Mouse (Mus musculus) cerebellum, postnatal 14 days (tissue): ENCODE measurements around the gene Tstd2.

Experiments used
- DNase-seq, 2 experiments: peaks; one replicate each; pipeline ENCODE4 v3.0.0; 2021; ENCODE audit warnings: mixed read lengths in 2 of 2

Gene Tstd2

GRCm38 (mm10) chr4:46138287-46139222 is at the start of gene Tstd2, which contains the start of gene Ncbp1:
Gene Tstd2 (minus strand): TSS chr4:46138694.
Gene Ncbp1 (plus strand): TSS chr4:46138613.
- peak; percentile 94 to 95 for DNase-seq

DNA sequence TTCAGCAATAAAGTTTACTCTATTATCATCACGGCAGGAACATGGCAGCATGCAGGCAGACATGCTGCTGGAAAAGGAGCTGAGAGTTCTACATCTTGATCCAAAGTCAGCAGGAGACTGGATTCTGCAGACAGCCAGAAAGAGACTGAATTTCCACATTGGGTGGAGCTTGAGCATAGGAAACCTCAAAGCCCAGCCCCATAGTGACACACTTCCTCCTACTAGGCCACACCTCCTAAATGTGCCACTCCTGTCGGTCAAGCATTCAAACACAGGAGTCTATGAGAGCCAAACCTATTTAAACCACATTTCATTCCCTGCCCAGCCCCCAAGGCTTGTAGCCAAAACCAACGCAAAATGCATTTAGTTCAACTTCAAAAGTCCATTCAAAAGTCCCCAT is 48.0 kb upstream of the Tstd2 start:
- DNase-seq, result no peak

- no peak for DNase-seq
Measured at GRCm38 (mm10) chr4:46185890-46186289, 47.4 kb upstream of the Tstd2 start.

GRCm38 (mm10) chr4:46185423-46185822 is 46.9 kb upstream of the Tstd2 start:
- DNase-seq, result no peak

DNA sequence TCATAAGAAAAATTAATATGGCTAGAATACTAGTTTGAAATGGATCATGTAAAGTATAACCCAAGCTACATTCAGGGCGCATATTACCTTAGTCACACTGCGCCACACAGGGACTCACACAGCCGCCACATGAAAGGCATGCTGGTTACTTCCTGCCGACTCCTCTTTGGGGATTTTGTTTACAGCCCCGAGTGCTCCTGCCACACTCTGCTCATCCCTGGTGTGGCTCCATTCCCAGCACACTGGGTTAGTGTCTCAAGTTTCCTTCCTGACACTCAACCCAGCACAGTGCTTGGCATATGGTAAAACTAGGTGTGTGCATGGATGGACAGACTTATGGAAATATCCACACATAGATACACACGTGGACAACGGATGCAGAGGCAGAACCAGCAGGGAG is 43.7 kb upstream of the Tstd2 start:
- DNase-seq, result no peak

- DNase-seq, result no peak
Measured at GRCm38 (mm10) chr4:46181168-46181567, 42.7 kb upstream of the Tstd2 start.

DNA sequence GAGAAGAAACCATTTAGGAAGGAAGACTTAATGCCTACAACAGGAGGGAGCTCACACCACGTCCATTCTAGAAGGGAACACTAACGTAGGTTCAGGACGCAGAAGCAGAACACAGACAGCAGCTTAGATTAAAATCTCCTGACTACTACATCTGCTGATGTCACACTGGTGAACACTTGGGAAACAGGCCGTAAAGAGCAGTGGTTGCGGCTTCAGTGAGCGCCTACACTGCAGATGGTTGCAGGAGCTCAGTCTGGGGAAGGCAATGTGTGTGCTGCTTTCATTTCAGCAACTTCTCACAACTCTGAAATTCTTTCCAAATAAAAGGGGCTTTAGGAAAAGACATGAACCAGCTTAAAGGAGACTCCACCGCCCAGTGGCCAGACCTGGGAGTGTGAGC is 39.0 kb upstream of the Tstd2 start:
- no peak for DNase-seq

GRCm38 (mm10) chr4:46177018-46177417 is 38.5 kb upstream of the Tstd2 start:
- no peak for DNase-seq

GRCm38 (mm10) chr4:46176313-46176712 is 37.8 kb upstream of the Tstd2 start:
- DNase-seq, result no peak

DNA sequence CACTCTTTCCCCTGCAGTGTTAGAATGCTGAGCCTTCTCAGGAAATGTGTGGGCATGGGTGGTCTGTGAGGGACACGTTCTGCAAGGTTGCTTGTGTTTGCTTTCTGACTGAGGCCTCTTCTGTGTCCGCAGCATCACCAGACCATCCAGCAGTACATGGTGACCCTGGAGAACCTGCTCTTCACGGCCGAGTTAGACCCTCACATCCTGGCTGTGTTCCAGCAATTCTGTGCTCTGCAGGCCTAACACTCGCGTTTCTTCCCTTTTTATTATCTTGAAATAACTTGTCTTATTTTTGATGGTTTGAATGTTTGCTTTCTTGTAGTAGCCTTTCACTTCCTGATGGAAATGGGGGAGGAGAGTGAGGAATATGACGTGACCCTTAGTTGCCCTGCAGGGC is 33.3 kb upstream of the Tstd2 start:
- no peak for DNase-seq

GRCm38 (mm10) chr4:46165831-46166230 is 27.3 kb upstream of the Tstd2 start:
- no peak for DNase-seq

DNA sequence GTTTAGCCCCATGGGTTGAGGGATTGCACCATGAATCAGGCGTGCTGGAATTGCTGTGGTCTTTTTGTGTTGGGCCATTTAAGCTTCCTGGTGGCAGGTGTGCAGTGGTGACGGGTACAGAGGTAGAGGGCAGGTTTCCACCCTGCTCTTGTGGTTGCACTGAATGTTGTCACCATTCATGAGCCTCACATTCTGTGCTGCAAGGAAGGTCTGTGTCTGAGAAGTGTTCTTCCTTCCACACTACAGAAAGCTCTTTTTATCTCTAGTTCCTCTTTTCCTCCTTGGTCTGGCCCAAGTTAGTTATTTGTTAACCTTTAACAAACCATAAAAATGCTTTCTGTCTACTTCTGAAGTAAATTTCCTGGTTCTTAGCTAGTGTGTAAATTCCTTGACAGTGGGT is 25.5 kb upstream of the Tstd2 start:
- no peak for DNase-seq

DNA sequence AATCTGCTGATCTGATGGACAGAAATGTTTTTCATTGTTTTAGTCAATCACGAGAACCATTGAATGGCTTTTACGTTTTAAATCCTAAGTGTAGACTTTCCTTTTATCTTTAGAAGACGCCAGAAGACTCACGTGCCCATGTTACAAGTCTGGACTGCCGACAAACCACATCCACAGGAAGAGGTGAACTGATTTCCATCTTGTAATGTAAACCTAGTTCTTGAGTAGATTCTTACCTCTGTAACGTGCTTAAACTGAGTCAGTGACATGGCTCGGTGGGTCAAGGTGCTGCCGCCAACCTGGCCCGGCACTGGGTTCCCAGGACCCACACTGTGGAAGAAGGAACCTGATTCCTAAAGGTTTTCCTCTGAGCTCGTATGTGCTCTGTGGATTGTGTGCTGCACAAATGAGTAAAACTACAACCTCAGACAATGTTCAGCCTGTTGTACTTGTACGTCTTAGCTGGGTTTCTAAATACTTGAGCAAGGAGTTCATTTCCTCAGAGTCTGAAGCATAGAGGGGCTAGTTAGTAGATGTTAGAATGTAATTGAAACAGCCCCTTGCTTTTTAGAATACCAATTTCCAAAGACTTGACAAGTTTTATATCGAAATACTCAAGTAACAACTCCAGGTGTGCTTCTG is 13.5 kb upstream of the Tstd2 start:
- no peak for DNase-seq

GRCm38 (mm10) chr4:46146881-46147280 is 8.4 kb upstream of the Tstd2 start:
- DNase-seq, result no peak

- peak in 1 of 2 experiments; percentile 39 for DNase-seq
Measured at GRCm38 (mm10) chr4:46144323-46144722, 5.8 kb upstream of the Tstd2 start.

DNA sequence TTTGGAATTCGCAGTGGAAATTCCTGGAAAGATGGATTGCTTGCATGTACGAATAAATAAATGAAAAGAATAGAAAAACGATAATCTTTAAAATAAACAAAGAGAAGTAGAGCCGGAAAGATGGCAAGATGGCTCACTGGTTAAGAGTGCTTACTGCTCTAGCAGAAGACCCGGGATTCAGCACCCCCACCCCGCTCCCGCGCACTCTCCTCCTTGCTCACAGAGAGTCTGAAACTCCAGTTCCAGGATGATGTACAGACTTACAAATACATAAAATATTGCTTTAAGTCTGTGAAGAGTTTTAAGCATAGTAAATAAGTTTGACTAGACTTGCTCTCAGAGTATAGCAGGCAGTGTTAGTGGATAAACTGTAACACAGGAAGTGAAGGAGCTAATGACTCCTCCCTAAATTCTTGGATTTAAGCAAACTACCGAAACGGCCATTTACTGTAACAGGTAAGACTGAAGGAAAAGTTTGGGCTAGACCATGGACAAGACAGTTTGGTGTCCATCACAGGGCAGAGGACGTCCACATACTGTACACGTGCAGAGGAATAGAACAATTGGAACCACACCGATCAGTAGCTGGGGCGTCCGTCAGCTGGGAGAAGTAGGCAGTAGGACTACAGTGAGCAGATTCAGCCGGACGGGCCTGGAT is 736 bp downstream of the Tstd2 start:
- no peak for DNase-seq

DNA sequence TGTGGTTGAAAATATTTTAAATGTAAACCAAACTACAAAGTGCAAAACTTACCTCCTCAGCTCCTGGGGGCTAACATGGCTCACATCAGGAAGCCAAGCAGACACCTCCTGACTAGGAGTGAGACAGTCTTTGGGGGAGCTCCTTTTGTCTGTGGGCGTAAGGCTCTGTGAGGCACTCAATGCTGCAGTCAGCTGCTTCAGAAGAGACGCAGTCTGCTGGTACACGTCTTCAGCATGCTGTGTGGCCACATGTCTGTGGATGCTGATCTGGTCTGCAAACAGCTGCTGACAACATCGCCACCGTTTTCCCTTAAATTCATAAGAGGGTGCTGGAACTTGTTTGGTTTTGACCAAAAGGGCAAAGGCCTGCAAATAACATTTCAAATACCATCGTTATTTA is 6.7 kb downstream of the Tstd2 start:
- no peak for DNase-seq

- peak; percentile 57 to 76 for DNase-seq
Measured at GRCm38 (mm10) chr4:46130221-46130620, 8.3 kb downstream of the Tstd2 start.

DNA sequence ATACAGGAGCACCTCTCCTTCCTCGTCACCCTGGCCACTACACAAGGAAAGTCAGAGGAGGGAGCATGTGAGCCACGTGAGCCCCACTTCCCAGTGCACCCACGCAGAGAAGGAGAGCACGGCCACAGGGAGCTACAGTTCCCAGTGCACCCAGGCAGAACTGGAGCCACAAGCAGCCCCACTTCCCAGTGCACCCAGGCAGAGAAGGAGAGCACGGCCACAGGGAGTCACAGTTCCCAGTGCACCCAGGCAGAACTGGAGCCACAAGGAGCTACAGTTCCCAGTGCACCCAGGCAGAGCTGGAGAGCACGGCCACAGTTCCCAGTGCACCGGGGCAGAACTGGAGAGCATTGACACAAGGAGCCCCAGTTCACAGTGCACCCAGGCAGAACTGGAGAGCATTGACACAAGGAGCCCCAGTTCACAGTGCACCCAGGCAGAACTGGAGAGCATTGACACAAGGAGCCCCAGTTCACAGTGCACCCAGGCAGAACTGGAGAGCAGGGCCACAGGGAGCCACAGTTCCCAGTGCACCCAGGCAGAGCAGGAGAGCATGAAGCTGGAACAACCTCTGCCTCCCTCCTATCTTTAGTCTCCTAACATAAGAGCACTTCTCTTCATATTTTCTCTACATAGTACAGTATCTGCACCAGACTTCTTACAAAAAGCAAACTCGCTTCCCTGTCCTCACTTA is 9.0 kb downstream of the Tstd2 start:
- no peak for DNase-seq

DNA sequence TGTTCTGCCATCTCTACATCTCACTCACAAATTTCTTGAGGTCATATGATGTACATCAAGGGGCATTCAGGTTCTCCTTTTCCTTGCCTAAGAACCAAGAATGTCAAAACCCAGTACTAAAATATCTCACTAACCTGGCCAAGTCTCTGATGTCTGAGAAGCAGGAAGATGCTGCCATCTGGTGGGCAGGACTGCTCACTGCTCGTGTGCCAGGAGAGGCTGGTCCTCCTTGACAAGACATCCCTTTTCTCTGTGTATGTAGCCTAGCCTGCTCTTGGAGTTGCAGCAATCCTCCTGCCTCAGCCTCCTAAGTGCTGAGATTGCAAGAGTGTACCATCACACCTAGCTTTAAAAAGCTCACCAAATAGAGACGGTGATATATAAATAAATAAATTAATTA is 12.0 kb downstream of the Tstd2 start:
- peak; percentile 90 to 93 for DNase-seq

DNA sequence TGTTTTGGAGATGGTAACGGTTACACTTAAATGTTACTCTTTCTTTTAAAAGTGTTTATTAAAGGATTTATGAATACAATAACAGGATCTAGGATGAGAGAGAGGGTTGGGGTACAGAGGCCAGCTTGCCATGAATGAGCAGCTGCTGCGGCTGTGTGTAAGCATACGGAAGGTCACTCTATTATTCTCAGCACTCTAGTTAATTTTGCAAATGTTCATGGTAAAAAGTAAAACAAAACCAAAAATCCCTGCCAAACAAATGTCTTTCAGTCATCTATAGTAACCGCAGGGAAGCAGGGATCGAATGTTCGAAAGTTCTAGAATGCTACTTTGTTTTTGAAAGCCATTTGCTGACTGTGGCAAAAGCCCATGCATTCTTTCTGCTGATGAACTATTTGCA is 15.1 kb downstream of the Tstd2 start:
- DNase-seq, result no peak

GRCm38 (mm10) chr4:46120767-46121166 is 17.7 kb downstream of the Tstd2 start:
- DNase-seq, result no peak

DNA sequence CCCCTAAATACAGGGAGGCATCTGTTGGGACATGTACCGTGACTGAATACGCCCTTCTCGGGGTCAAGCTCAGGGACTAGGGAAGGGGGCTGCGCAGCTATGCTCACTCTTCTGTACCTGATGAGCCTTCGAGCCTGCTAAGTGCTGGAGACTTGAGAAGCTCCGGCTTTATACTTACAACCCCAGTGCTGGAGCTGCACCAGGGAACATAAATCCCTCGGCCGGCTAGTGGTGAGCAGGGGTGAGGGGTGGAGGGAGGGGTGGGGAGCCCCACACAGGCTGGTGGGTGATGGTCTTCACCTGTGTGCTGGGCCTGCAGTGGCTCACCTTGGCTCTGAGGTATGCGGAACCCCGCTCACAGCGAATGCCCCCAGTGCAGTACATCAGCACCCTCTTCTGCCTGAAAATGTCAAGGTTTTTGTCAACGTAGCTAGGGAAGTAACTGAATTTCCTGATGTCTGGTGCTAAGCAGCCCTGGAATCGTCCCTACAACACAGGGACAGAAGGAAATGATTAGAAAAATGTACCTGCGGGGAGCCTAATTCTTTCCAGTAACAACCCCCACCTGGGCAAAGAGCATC is 18.9 kb downstream of the Tstd2 start:
- DNase-seq, result peak in 1 of 2 experiments; percentile 45
